Mouse (Mus musculus) stomach, postnatal 0 days (tissue): ENCODE measurements around the gene Col25a1. TPM values are rescaled to one million over a fixed set of nuclear protein-coding genes. Genes with fewer than 3 reads are reported as not detected.

Experiments
- ATAC-seq: fragments of 200-750 bp; cut with Nextera tagmentation; 2 replicates; pipeline ENCODE4 v1.8.0; 2017; ENCODE audit not compliant: low FRiP score, low TSS enrichment
- DNase-seq: peaks from one replicate; pipeline ENCODE4 v3.0.0-alpha.2; 2016; ENCODE audit warnings: low spot score
- H3K27ac ChIP-seq: fragments of 300-500 bp; sonication (generic); replicated peaks from 2 replicates; pipeline ENCODE4 v1.5.1; 2014; ENCODE audit warnings: mild to moderate bottlenecking, control low read depth
- H3K27me3 ChIP-seq: fragments of 300-500 bp; sonication (generic); 2 replicates; pipeline ENCODE4 v1.6.1; 2014; ENCODE audit warnings: low read length; ENCODE audit not compliant: control insufficient read depth, insufficient read depth
- H3K36me3 ChIP-seq: fragments of 300-500 bp; sonication (generic); 2 replicates; pipeline ENCODE4 v1.6.1; 2014; ENCODE audit warnings: low read length, mixed read lengths; ENCODE audit not compliant: control insufficient read depth, insufficient read depth
- H3K4me1 ChIP-seq: fragments of 300-500 bp; sonication (generic); replicated peaks from 2 replicates; pipeline ENCODE4 v1.6.1; 2014; ENCODE audit warnings: antibody characterized with exemption; ENCODE audit not compliant: control insufficient read depth, insufficient read depth
- H3K4me2 ChIP-seq: fragments of 300-500 bp; sonication (generic); replicated peaks from 2 replicates; pipeline ENCODE4 v1.6.1; 2014; ENCODE audit warnings: low read depth, mild to moderate bottlenecking, control low read depth, moderate library complexity
- H3K4me3 ChIP-seq: fragments of 300-500 bp; sonication (generic); 2 replicates; pipeline ENCODE4 v1.5.1; 2014; ENCODE audit warnings: low read depth, low read length, control low read depth
- H3K9ac ChIP-seq: fragments of 300-500 bp; sonication (generic); 2 replicates; pipeline ENCODE4 v1.6.1; 2014; ENCODE audit warnings: mild to moderate bottlenecking, low read length, control low read depth, mixed read lengths
- H3K9me3 ChIP-seq: fragments of 300-500 bp; sonication (generic); 2 replicates; pipeline ENCODE4 v1.6.1; 2016; ENCODE audit warnings: low read length; ENCODE audit not compliant: control insufficient read depth
- CTCF ChIP-seq: IDR thresholded peaks from 2 replicates; pipeline ENCODE4 v1.5.1; 2016; ENCODE audit warnings: antibody characterized with exemption, low read depth, mild to moderate bottlenecking, moderate library complexity
- EP300 ChIP-seq: optimal IDR thresholded peaks from 2 replicates; pipeline ENCODE3; 2016; ENCODE audit warnings: antibody characterized with exemption
- WGBS: fragments of 180-500 bp; shearing (Covaris S2); extraction: QIAGEN DNeasy Blood & Tissue Kit; methylation state at CpG from one replicate; pipeline ENCODE4 v1.1.7; 2014; 5-methylcytosine and 5-hydroxymethylcytosine counted together
- polyA plus RNA-seq: library from polyadenylated mRNA; unstranded; fragments of >200 nt; fragmentation: Nextera tagmentation; extraction: Ambion mirVana; gene quantifications from 2 replicates; pipeline ENCODE4 v1.2.1, GENCODE M21; 2015

Col25a1 gene
- polyA plus RNA-seq, 1 experiment from 2014 or later = 1.3 TPM

- Histone ChIP-seq H3K4me1 (no peaks in the 10 kb centered on the region), H3K36me3 (no peaks in the 10 kb centered on the region), H3K27ac (no peak overlapping the region), H3K9ac (no peak overlapping the region), H3K4me2 (no peak overlapping the region), H3K4me3 (no peak overlapping the region), H3K27me3 (no peaks in the 10 kb centered on the region), H3K9me3 (no peaks in the 10 kb centered on the region)
- ATAC-seq = no peak
- DNase-seq = no peak
- WGBS = 51% methylated on average over 7 of the region's 7 CpGs
- TF ChIP-seq CTCF = no peak
- no peak for TF ChIP-seq EP300
Measured at GRCm38 (mm10) chr3:130256610-130257009, 125.3 kb downstream of the Col25a1 start.

GRCm38 (mm10) chr3:130259670-130260069 is 128.4 kb downstream of the Col25a1 start:
- ATAC-seq = no peak
- Histone ChIP-seq H3K4me3 (no peak overlapping the region), H3K4me2 (no peak overlapping the region), H3K9ac (no peak overlapping the region), H3K27ac (no peak overlapping the region), H3K4me1 (no peaks in the 10 kb centered on the region), H3K27me3 (no peaks in the 10 kb centered on the region), H3K9me3 (no peaks in the 10 kb centered on the region), H3K36me3 (no peaks in the 10 kb centered on the region)
- TF ChIP-seq CTCF (peak; percentile 44), EP300 (no peak)
- whole genome bisulfite sequencing = 81% methylated on average over 2 of the region's 2 CpGs
- no peak for DNase-seq

- Histone ChIP-seq H3K4me1 (no peaks in the 10 kb centered on the region), H3K36me3 (no peaks in the 10 kb centered on the region), H3K27me3 (no peaks in the 10 kb centered on the region), H3K9ac (no peak overlapping the region), H3K4me3 (no peak overlapping the region), H3K27ac (no peak overlapping the region), H3K9me3 (no peaks in the 10 kb centered on the region), H3K4me2 (no peak overlapping the region)
- no peak for ATAC-seq
- DNase-seq = no peak
- TF ChIP-seq EP300 (no peak), CTCF (no peak)
- 68% methylated on average over 2 of the region's 2 CpGs for WGBS
Measured at GRCm38 (mm10) chr3:130260316-130260715, 129.0 kb downstream of the Col25a1 start.

- 62% methylated on average over 9 of the region's 9 CpGs for WGBS
Measured at GRCm38 (mm10) chr3:130265104-130265503, 133.8 kb downstream of the Col25a1 start.

GRCm38 (mm10) chr3:130270509-130270908 is 139.2 kb downstream of the Col25a1 start:
- Histone ChIP-seq H3K9ac (no peak overlapping the region), H3K4me1 (no peaks in the 10 kb centered on the region), H3K9me3 (0 out of 2 replicates have a peak, but pooled peaks cover 2% of the 10 kb centered on the region), H3K36me3 (no peaks in the 10 kb centered on the region), H3K4me2 (no peak overlapping the region), H3K27me3 (no peaks in the 10 kb centered on the region), H3K27ac (no peak overlapping the region), H3K4me3 (no peak overlapping the region)
- ATAC-seq (no peak), DNase-seq (no peak)
- WGBS = 77% methylated on average over 3 of the region's 3 CpGs
- no peak for TF ChIP-seq CTCF
- no peak for TF ChIP-seq EP300

More at GRCm38 (mm10) chr3:130265104-130265503, 133.8 kb downstream of the Col25a1 start:
- no peak for DNase-seq
- Histone ChIP-seq H3K4me2 (no peak overlapping the region), H3K4me1 (no peaks in the 10 kb centered on the region), H3K27me3 (no peaks in the 10 kb centered on the region), H3K36me3 (no peaks in the 10 kb centered on the region), H3K27ac (no peak overlapping the region), H3K9me3 (no peaks in the 10 kb centered on the region), H3K4me3 (no peak overlapping the region), H3K9ac (no peak overlapping the region)
- no peak for ATAC-seq
- TF ChIP-seq EP300 (no peak), CTCF (no peak)

- ATAC-seq (no peak), DNase-seq (no peak)
- no peak overlapping the region for H3K9ac ChIP-seq
- TF ChIP-seq CTCF (no peak), EP300 (no peak)
- H3K4me3 ChIP-seq = no peak overlapping the region
- H3K9me3 ChIP-seq = 0 out of 2 replicates have a peak, but pooled peaks cover 2% of the 10 kb centered on the region
- H3K27ac ChIP-seq = no peak overlapping the region
- WGBS = 80% methylated on average over 2 of the region's 2 CpGs
- H3K4me1 ChIP-seq = no peaks in the 10 kb centered on the region
- H3K27me3 ChIP-seq = no peaks in the 10 kb centered on the region
- H3K4me2 ChIP-seq = no peak overlapping the region
- no peaks in the 10 kb centered on the region for H3K36me3 ChIP-seq
Measured at GRCm38 (mm10) chr3:130273949-130274348, 142.6 kb downstream of the Col25a1 start.
